Mouse (Mus musculus) megakaryocyte progenitor cell, adult 5-6 weeks (primary cell): ENCODE data around the gene Gm4307. TPM values are rescaled to one million over a fixed set of nuclear protein-coding genes. Genes with fewer than 3 reads are reported as not detected.
"Not testable (repeated sequence)": the region's sequence is repeated elsewhere in the genome, so short reads cannot be mapped to it uniquely, and the experiment has no call there.

ENCODE experiments used
- ATAC-seq: replicated peaks from 2 replicates; pipeline ENCODE4 v1.8.0; 2016; ENCODE audit warnings: mild to moderate bottlenecking, moderate TSS enrichment, inconsistent platforms; ENCODE audit not compliant: poor library complexity
- total RNA-seq, 2 experiments: library from RNA; stranded (forward) in 1 of 2; stranded (reverse) in 1 of 2; fragments of 157-497, 149-512 nt in 1 of 2; fragments of 200-1000 nt in 1 of 2; gene quantifications; 2 replicates each; pipeline versions ENCODE4 v1.2.3 to v1.2.4; 2015 to 2017

Gm4307 gene
- total RNA-seq (2015) = not detected in 2 replicates
- not detected in 2 replicates for total RNA-seq (2017)

- ATAC-seq = not testable (repeated sequence)
Measured at GRCm38 (mm10) chr10:100361038-100361437, at the start of gene Gm4307. Gm4307 (plus strand) TSS chr10:100361338.

DNA sequence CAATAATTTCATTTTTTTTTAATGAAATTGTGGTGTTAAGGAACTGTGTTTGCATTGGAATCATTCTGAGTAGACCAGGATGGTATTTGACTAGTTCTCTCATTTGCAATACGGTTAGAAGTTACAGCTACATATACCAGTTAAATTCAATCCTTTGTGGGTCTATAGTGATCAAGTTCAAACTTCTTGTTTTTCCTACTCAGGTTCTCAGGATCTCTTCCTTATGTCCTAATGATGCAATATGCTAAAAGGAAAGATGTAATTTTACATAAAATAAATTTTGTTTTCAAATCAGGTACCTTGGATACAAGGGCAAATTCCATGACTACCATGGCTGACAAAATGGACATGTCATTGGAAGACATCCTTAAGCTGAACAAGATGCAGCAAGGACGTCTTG is 25.8 kb upstream of the Gm4307 start, which contains the start of gene Gm4301:
TSS of gene Gm4301 (plus strand) at position 301 of the 400 bp plus-strand sequence.
- not testable (repeated sequence) for ATAC-seq

DNA sequence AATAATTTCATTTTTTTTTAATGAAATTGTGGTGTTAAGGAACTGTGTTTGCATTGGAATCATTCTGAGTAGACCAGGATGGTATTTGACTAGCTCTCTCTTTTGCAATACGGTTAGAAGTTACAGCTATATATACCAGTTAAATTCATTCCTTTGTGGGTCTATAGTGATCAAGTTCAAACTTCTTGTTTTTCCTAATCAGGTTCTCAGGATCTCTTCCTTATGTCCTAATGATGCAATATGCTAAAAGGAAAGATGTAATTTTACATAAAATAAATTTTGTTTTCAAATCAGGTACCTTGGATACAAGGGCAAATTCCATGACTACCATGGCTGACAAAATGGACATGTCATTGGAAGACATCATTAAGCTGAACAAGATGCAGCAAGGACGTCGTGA is 20.6 kb upstream of the Gm4307 start, which contains the start of gene Gm4302:
TSS of gene Gm4302 (plus strand) at position 301 of the 400 bp plus-strand sequence.
- ATAC-seq = not testable (repeated sequence)

DNA sequence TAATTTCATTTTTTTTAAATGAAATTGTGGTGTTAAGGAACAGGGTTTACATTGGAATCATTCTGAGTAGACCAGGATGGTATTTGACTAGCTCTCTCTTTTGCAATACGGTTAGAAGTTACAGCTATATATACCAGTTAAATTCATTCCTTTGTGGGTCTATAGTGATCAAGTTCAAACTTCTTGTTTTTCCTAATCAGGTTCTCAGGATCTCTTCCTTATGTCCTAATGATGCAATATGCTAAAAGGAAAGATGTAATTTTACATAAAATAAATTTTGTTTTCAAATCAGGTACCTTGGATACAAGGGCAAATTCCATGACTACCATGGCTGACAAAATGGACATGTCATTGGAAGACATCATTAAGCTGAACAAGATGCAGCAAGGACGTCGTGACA is 15.5 kb upstream of the Gm4307 start, which contains the start of gene Gm4303:
TSS of gene Gm4303 (plus strand) at position 301 of the 400 bp plus-strand sequence.
- not testable (repeated sequence) for ATAC-seq

DNA sequence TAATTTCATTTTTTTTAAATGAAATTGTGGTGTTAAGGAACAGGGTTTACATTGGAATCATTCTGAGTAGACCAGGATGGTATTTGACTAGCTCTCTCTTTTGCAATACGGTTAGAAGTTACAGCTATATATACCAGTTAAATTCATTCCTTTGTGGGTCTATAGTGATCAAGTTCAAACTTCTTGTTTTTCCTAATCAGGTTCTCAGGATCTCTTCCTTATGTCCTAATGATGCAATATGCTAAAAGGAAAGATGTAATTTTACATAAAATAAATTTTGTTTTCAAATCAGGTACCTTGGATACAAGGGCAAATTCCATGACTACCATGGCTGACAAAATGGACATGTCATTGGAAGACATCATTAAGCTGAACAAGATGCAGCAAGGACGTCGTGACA is 10.3 kb upstream of the Gm4307 start, which contains the start of gene Gm4305:
TSS of gene Gm4305 (plus strand) at position 301 of the 400 bp plus-strand sequence.
- ATAC-seq = not testable (repeated sequence)

DNA sequence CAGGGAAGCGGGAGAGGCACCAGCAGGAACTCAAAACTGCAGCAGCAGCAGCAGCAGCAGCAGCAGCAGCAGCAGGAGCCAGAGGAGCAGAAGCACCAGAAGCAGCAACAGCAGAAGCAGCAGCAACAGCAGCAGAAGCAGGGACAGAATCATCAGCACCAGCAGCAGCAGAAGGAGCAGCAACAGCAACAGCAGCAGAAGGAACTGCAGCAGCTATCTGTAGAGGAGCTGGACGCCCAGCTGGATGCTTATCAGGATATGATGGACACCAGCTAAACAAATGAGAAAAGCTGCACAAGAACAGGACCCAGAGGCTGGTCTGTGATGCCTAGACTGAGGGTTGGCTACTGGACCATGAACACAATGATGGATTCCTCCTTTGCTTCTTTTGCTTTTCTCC is 4.3 kb upstream of the Gm4307 start:
- ATAC-seq = not testable (repeated sequence)

GRCm38 (mm10) chr10:100382460-100382859 is 21.3 kb downstream of the Gm4307 start, which contains the start of gene Gm4312:
Gm4312 (minus strand) TSS chr10:100382560.
- ATAC-seq = not testable (repeated sequence)

DNA sequence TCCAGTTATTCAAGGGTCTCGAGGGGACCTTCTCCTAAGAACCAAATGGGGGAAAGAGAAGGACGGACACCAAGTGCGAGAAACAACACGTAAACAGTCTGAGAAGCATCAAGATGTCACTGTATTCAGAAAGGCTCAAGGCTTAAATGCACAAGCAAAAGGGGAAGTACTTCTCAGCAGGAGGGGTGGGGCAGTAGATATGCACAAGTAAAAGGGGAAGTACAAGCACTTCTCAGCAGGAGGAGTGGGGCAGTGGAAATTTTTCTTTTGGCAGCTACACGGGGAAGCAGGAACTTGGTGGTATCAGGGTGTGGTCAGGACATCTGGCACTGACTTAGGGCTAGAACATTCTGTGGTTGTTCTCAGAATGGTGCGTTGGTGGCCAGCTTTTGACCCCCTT is 41.2 kb downstream of the Gm4307 start:
- ATAC-seq = not testable (repeated sequence)

Other genes with a start within 250 kb of the Gm4307 start
- not detected in 2 replicates for gene Gm4301, start 25.7 kb upstream of the Gm4307 start, total RNA-seq (2015)
- not detected in 2 replicates for gene Gm4301, start 25.7 kb upstream of the Gm4307 start, total RNA-seq (2017)
- gene Gm4302, start 20.5 kb upstream of the Gm4307 start, total RNA-seq (2015) = not detected in 2 replicates
- gene Gm4302, start 20.5 kb upstream of the Gm4307 start, total RNA-seq (2017) = not detected in 2 replicates
- not detected in 2 replicates for gene Gm4303, start 15.4 kb upstream of the Gm4307 start, total RNA-seq (2015)
- gene Gm4303, start 15.4 kb upstream of the Gm4307 start, total RNA-seq (2017) = not detected in 2 replicates
- gene Gm4305, start 10.2 kb upstream of the Gm4307 start, total RNA-seq (2015) = not detected in 2 replicates
- gene Gm4305, start 10.2 kb upstream of the Gm4307 start, total RNA-seq (2017) = not detected in 2 replicates
- not detected in 2 replicates for gene Gm4312, start 21.2 kb downstream of the Gm4307 start, total RNA-seq (2015)
- gene Gm4312, start 21.2 kb downstream of the Gm4307 start, total RNA-seq (2017) = not detected in 2 replicates
- 22.8 and 26.0 TPM in 2 replicates for gene Tmtc3, start 126.0 kb downstream of the Gm4307 start, total RNA-seq (2015)
- 4.8 and 6.6 TPM in 2 replicates for gene Tmtc3, start 126.0 kb downstream of the Gm4307 start, total RNA-seq (2017)
- gene Cep290, start 126.2 kb downstream of the Gm4307 start, total RNA-seq (2015) = 9.3 and 19.4 TPM in 2 replicates
- gene Cep290, start 126.2 kb downstream of the Gm4307 start, total RNA-seq (2017) = 9.3 and 13.5 TPM in 2 replicates
- 11.4 and 13.3 TPM in 2 replicates for gene 4930430F08Rik, start 229.1 kb downstream of the Gm4307 start, total RNA-seq (2015)
- 11.6 and 12.2 TPM in 2 replicates for gene 4930430F08Rik, start 229.1 kb downstream of the Gm4307 start, total RNA-seq (2017)
- not detected in 2 replicates for gene 1700017N19Rik, start 229.1 kb downstream of the Gm4307 start, total RNA-seq (2015)
- not detected in 2 replicates for gene 1700017N19Rik, start 229.1 kb downstream of the Gm4307 start, total RNA-seq (2017)